Mouse (Mus musculus) adrenal gland, adult 8-10 months (tissue): ENCODE measurements around the gene Tnfrsf8. TPM values are rescaled to one million over a fixed set of nuclear protein-coding genes. Genes with fewer than 3 reads are reported as not detected.

Experiments
- DNase-seq: peaks from one replicate; pipeline ENCODE4 v3.0.0; 2022
- total RNA-seq, 4 experiments: library from RNA; stranded (reverse); gene quantifications; 2 replicates each; pipeline ENCODE4 v1.2.4; 2022

The Tnfrsf8 gene
- total RNA-seq, 4 experiments from 2014 or later = 0.22 to 0.87 (median 0.48) TPM

- no peak for DNase-seq
These were observed 84.3 kb downstream of the Tnfrsf8 start for GRCm38 (mm10) chr4:145230647-145231046.

GRCm38 (mm10) chr4:145229524-145230163 lies 85.3 kb downstream of the Tnfrsf8 start:
- no peak for DNase-seq

GRCm38 (mm10) chr4:145229051-145229450 lies 85.9 kb downstream of the Tnfrsf8 start:
- no peak for DNase-seq

- DNase-seq = no peak
These were observed 90.4 kb downstream of the Tnfrsf8 start for GRCm38 (mm10) chr4:145224613-145225012.

- DNase-seq = no peak
These were observed 92.9 kb downstream of the Tnfrsf8 start for GRCm38 (mm10) chr4:145222064-145222463.

GRCm38 (mm10) chr4:145221379-145221778 lies 93.6 kb downstream of the Tnfrsf8 start:
- DNase-seq = no peak

- no peak for DNase-seq
These were observed 95.0 kb downstream of the Tnfrsf8 start for GRCm38 (mm10) chr4:145220001-145220400.

- no peak for DNase-seq
These were observed 95.6 kb downstream of the Tnfrsf8 start for GRCm38 (mm10) chr4:145219240-145219985.

GRCm38 (mm10) chr4:145217837-145218236 lies 97.1 kb downstream of the Tnfrsf8 start:
- DNase-seq = no peak

Other genes with a start within 250 kb of the Tnfrsf8 start
- 10 to 100 TPM; 62.6 to 84.7 (median 81.4) TPM for gene Vps13d, start 120.2 kb downstream of the Tnfrsf8 start, total RNA-seq
- 10 to 100 TPM in 2 of 4 experiments, 1 to 10 TPM in 2; 6.9 to 17.0 (median 11.6) TPM for gene Tnfrsf1b, start 68.3 kb downstream of the Tnfrsf8 start, total RNA-seq
- gene Zfp990, start 195.6 kb upstream of the Tnfrsf8 start, total RNA-seq = 1 to 10 TPM in 2 of 4 experiments, under 1 TPM in 2; 0.49 to 1.8 (median 1.0) TPM